Mouse (Mus musculus): ENCODE measurements at regions not wholly inside any gene's neighbourhood (a gene's known extent, or its start where the extent isn't known, plus 50 kb on each side); places are given as distances from the start of the nearest gene placed in this dataset.

- DNase-seq (ENCODE audit: low read depth, low spot score) = no peak
- in situ Hi-C loops (cut with MboI; ENCODE audit: low sequenced_read_pairs in 2 of 2, unreplicated experiment in 2 of 2) = no loop called here
- Histone ChIP-seq H3K4me3 (ENCODE audit: insufficient read depth in 1 of 2, low read depth in 1 of 2, low read length in 2 of 2, poor library complexity in 1 of 2, severe bottlenecking in 1 of 2) (no peak overlapping the region), H3K9me3 (ENCODE audit: control insufficient read depth, insufficient read depth, low read depth, low read length) (no peaks in the 10 kb centered on the region), H3K4me1 (ENCODE audit: control insufficient read depth in 2 of 2, insufficient read depth in 2 of 2, low read length in 2 of 2, poor library complexity in 1 of 2) (no peaks in the 10 kb centered on the region), H3K27ac (ENCODE audit: insufficient read depth, low read depth, low read length, poor library complexity, severe bottlenecking) (no peak overlapping the region), H3K36me3 (ENCODE audit: control insufficient read depth, insufficient read depth, low read length, poor library complexity, severe bottlenecking) (no peaks in the 10 kb centered on the region), H3K9ac (ENCODE audit: insufficient read depth, low read depth, low read length, poor library complexity, severe bottlenecking) (no peak overlapping the region)
- TF ChIP-seq CHD2 (IDR thresholded peaks at IDR 0.05; ENCODE audit: low read depth, low read length) (no peak), ZC3H11A (IDR thresholded peaks at IDR 0.05; ENCODE audit: borderline replicate concordance, low read depth, low read length) (no peak), HCFC1 (IDR thresholded peaks at IDR 0.05; ENCODE audit: borderline replicate concordance, insufficient read depth, low read length) (no peak), ZNF384 (IDR thresholded peaks at IDR 0.05; ENCODE audit: low read depth, low read length) (no peak), MAFK (IDR thresholded peaks at IDR 0.05; ENCODE audit: insufficient read depth, low read depth, low read length) (no peak)
These were observed 379.6 kb upstream of the Ccnh start for GRCm38 (mm10) chr13:84809605-84810004.

Data from ES-E14 (cell line).